Comparison of ENCODE assay signal across 15 mouse cellular contexts in genomic region chr12:16856306-16856679, GRCm38 (mm10). TPM values are rescaled to one million over a fixed set of nuclear protein-coding genes. Genes with fewer than 3 reads are reported as not detected.
A peak's percentile ranks its signal among the peaks of the same experiment; 100 is the strongest.
DNase-seq lines count a peak whose midpoint lies in the region; ATAC-seq and TF ChIP-seq lines count a peak whose summit lies in the region.
"Had no signal": no experiment of that assay in that cellular context is flagged by ENCODE, and none has a peak within 500 bp of the region (broad histone marks: within the 10 kb centered on the region; RNA-seq: fewer than 3 reads in every experiment).

No protein-coding gene starts in this region.

- H3K4me1 ChIP-seq in testis, adult 2 months (ENCODE audit: control insufficient read depth, insufficient read depth, low read length): peaks cover 3% of the 10 kb centered on the region; the same call in 1 of the 2 replicates
- H3K4me1 ChIP-seq in hindbrain, embryonic 13.5 days (replicated peaks): peaks cover 16% of the 10 kb centered on the region
- H3K4me1 ChIP-seq in midbrain, embryonic 13.5 days (replicated peaks): peaks cover 23% of the 10 kb centered on the region
- no peaks in the 10 kb centered on the region; the same call in 1 of the 2 replicates for H3K4me1 ChIP-seq in thymus, adult 2 months (replicated peaks; ENCODE audit: control insufficient read depth, insufficient read depth, low read length)
- H3K4me1 ChIP-seq: liver, embryonic 12.5 days had no signal

- no peak for TF ChIP-seq CTCF in testis, adult 2 months (IDR thresholded peaks at IDR 0.05; ENCODE audit: control insufficient read depth, insufficient read depth, insufficient replicate concordance, low read depth, low read length)
- TF ChIP-seq CTCF in thymus, adult 2 months (IDR thresholded peaks at IDR 0.05; ENCODE audit: borderline replicate concordance, control insufficient read depth, extremely low read depth, insufficient read depth, low read length, poor library complexity): no peak

- no peak overlapping the region for H3K9ac ChIP-seq in hindbrain, embryonic 13.5 days
- no peak overlapping the region for H3K9ac ChIP-seq in midbrain, embryonic 13.5 days (replicated peaks)
- H3K9ac ChIP-seq: liver, embryonic 12.5 days; lung, embryonic 15.5 days had no signal

- no peak overlapping the region for H3K27ac ChIP-seq in testis, adult 2 months (ENCODE audit: control insufficient read depth, insufficient read depth, low read depth, low read length)
- H3K27ac ChIP-seq in hindbrain, embryonic 13.5 days: peak overlapping the region; percentile 94
- peak overlapping the region; percentile 96 for H3K27ac ChIP-seq in midbrain, embryonic 13.5 days
- H3K27ac ChIP-seq in thymus, adult 2 months (ENCODE audit: control insufficient read depth, insufficient read depth, low read length): no peak overlapping the region
- H3K27ac ChIP-seq: limb, embryonic 10.5 days; liver, embryonic 12.5 days; lung, embryonic 15.5 days had no signal

- H3K4me3 ChIP-seq in testis, adult 2 months (ENCODE audit: control insufficient read depth, low read depth, low read length): peak overlapping the region; percentile 36; the same call in 1 of the 2 replicates
- no peak overlapping the region for H3K4me3 ChIP-seq in hindbrain, embryonic 13.5 days
- no peak overlapping the region for H3K4me3 ChIP-seq in midbrain, embryonic 13.5 days (replicated peaks)
- no peak overlapping the region for H3K4me3 ChIP-seq in thymus, adult 2 months (ENCODE audit: control insufficient read depth, insufficient read depth, low read length)
- H3K4me3 ChIP-seq: erythroblast, embryonic 14.5 days; limb, embryonic 10.5 days; liver, embryonic 12.5 days; lung, embryonic 15.5 days had no signal

- ATAC-seq in hindbrain, embryonic 13.5 days (ENCODE audit: low FRiP score): peak; percentile 53
- peak; percentile 68 for ATAC-seq in midbrain, embryonic 13.5 days
- ATAC-seq: inflammation-experienced regulatory T-cells, adult 6 months; liver, embryonic 12.5 days had no signal

- WGBS in hindbrain, embryonic 13.5 days: 41% methylated on average over 2 of the region's 2 CpGs
- WGBS in midbrain, embryonic 13.5 days: 28% methylated on average over 2 of the region's 2 CpGs
- 83% methylated on average over 2 of the region's 2 CpGs for WGBS in thymus, adult 2 months

- no peaks in the 10 kb centered on the region for H3K27me3 ChIP-seq in testis, adult 2 months (ENCODE audit: control insufficient read depth, insufficient read depth, low read length)
- no peaks in the 10 kb centered on the region for H3K27me3 ChIP-seq in hindbrain, embryonic 13.5 days
- H3K27me3 ChIP-seq in midbrain, embryonic 13.5 days: no peaks in the 10 kb centered on the region
- no peaks in the 10 kb centered on the region for H3K27me3 ChIP-seq in thymus, adult 2 months (ENCODE audit: control insufficient read depth, insufficient read depth, low read length)
- H3K27me3 ChIP-seq: liver, embryonic 12.5 days; lung, embryonic 15.5 days had no signal

- H3K9me3 ChIP-seq in hindbrain, embryonic 13.5 days: no peaks in the 10 kb centered on the region
- no peaks in the 10 kb centered on the region for H3K9me3 ChIP-seq in midbrain, embryonic 13.5 days
- H3K9me3 ChIP-seq: limb, embryonic 10.5 days; liver, embryonic 12.5 days; lung, embryonic 15.5 days had no signal

- H3K4me2 ChIP-seq in hindbrain, embryonic 13.5 days: peak overlapping the region; percentile 41
- peak overlapping the region; percentile 41; the same call in 1 of the 2 replicates for H3K4me2 ChIP-seq in midbrain, embryonic 13.5 days (replicated peaks)
- H3K4me2 ChIP-seq: liver, embryonic 12.5 days; lung, embryonic 15.5 days had no signal

- no peaks in the 10 kb centered on the region for H3K36me3 ChIP-seq in testis, adult 2 months (ENCODE audit: control insufficient read depth, insufficient read depth, low read length)
- H3K36me3 ChIP-seq in hindbrain, embryonic 13.5 days: no peaks in the 10 kb centered on the region
- no peaks in the 10 kb centered on the region for H3K36me3 ChIP-seq in midbrain, embryonic 13.5 days
- no peaks in the 10 kb centered on the region for H3K36me3 ChIP-seq in thymus, adult 2 months (ENCODE audit: control insufficient read depth, insufficient read depth, low read length)
- H3K36me3 ChIP-seq: limb, embryonic 10.5 days; liver, embryonic 12.5 days; lung, embryonic 15.5 days had no signal

- DNase-seq in testis, postnatal 14 days (ENCODE audit: low spot score): no peak
- no peak for DNase-seq in thymus, adult 2 months
- no peak for DNase-seq in adrenal gland, postnatal 10 days
- no peak for DNase-seq in gastrocnemius, adult 8-10 months (ENCODE audit: low spot score in 2 of 2)
- no peak for DNase-seq in adrenal gland, postnatal 25 days
- DNase-seq: adrenal gland, adult 8-10 months; gastrocnemius, postnatal 36 days had no signal

- TF ChIP-seq POLR2A in testis, adult 2 months (IDR thresholded peaks at IDR 0.05; ENCODE audit: control insufficient read depth, low read depth, low read length): no peak
- no peak for TF ChIP-seq POLR2A in thymus, adult 2 months (IDR thresholded peaks at IDR 0.05; ENCODE audit: control insufficient read depth, extremely low read depth, insufficient read depth, low read length, poor library complexity)

RNA-seq across cellular contexts. Expression of gene Rock2, which starts 38.4 kb away (rescaled TPM):
- 2.1 and 2.9 TPM in 2 replicates for polyA plus RNA-seq in testis, adult 2 months (2012; rRNA removed)
- polyA plus RNA-seq in hindbrain, embryonic 13.5 days (2015; fragmentation: Nextera tagmentation; extraction: Ambion mirVana): 15.1 and 15.5 TPM in 2 replicates
- polyA plus RNA-seq in midbrain, embryonic 13.5 days (2015; fragmentation: Nextera tagmentation; extraction: Ambion mirVana): 14.4 and 15.7 TPM in 2 replicates
- 4.9 and 5.4 TPM in 2 replicates for polyA plus RNA-seq in thymus, adult 2 months (2012; rRNA removed)
- 10 to 100 TPM; 49.0 to 67.2 TPM for total RNA-seq in adrenal gland, postnatal 10 days (2021)
- total RNA-seq in gastrocnemius, adult 8-10 months (2022): 100 to 1,000 TPM in 1 of 4 experiments, 10 to 100 TPM in 3; 76.4 to 106 (median 80.8) TPM
- 82.9 and 88.5 TPM in 2 replicates for total RNA-seq in adrenal gland, postnatal 25 days (2021)

RNA-seq across cellular contexts. Expression of gene E2f6, which starts 45.5 kb away (rescaled TPM):
- polyA plus RNA-seq in testis, adult 2 months (2012; rRNA removed): 3.2 and 5.0 TPM in 2 replicates
- 35.5 and 37.5 TPM in 2 replicates for polyA plus RNA-seq in hindbrain, embryonic 13.5 days (2015; fragmentation: Nextera tagmentation; extraction: Ambion mirVana)
- polyA plus RNA-seq in midbrain, embryonic 13.5 days (2015; fragmentation: Nextera tagmentation; extraction: Ambion mirVana): 46.7 and 49.5 TPM in 2 replicates
- 18.8 and 19.9 TPM in 2 replicates for polyA plus RNA-seq in thymus, adult 2 months (2012; rRNA removed)
- 10 to 100 TPM; 27.5 to 43.8 TPM for total RNA-seq in adrenal gland, postnatal 10 days (2021)
- 100 to 1,000 TPM; 136 to 196 (median 151) TPM for total RNA-seq in gastrocnemius, adult 8-10 months (2022)
- 39.1 and 46.5 TPM in 2 replicates for total RNA-seq in adrenal gland, postnatal 25 days (2021)

RNA-seq across cellular contexts. Expression of gene Greb1, which starts 55.6 kb away (rescaled TPM):
- 2.6 and 3.1 TPM in 2 replicates for polyA plus RNA-seq in testis, adult 2 months (2012; rRNA removed)
- 1.5 and 2.5 TPM in 2 replicates for polyA plus RNA-seq in hindbrain, embryonic 13.5 days (2015; fragmentation: Nextera tagmentation; extraction: Ambion mirVana)
- polyA plus RNA-seq in midbrain, embryonic 13.5 days (2015; fragmentation: Nextera tagmentation; extraction: Ambion mirVana): 2.7 and 3.1 TPM in 2 replicates
- polyA plus RNA-seq in thymus, adult 2 months (2012; rRNA removed): 1.2 and 10.6 TPM in 2 replicates
- 10 to 100 TPM; 19.3 to 37.1 TPM for total RNA-seq in adrenal gland, postnatal 10 days (2021)
- total RNA-seq in gastrocnemius, adult 8-10 months (2022): 1 to 10 TPM in 3 of 4 experiments, under 1 TPM in 1; 0.27 to 5.3 (median 1.1) TPM
- total RNA-seq in adrenal gland, postnatal 25 days (2021): 33.2 and 43.0 TPM in 2 replicates
- polyA plus RNA-seq: erythroblast, embryonic 14.5 days had no signal

Comparison
In these comparisons a context has a peak if more than half of its experiments do, and no peak if none do; other contexts are left out.
1. H3K27ac ChIP-seq: peak in hindbrain, embryonic 13.5 days (single experiment) and midbrain, embryonic 13.5 days (single experiment); none in testis, adult 2 months (single experiment) and thymus, adult 2 months (single experiment).